Mouse (Mus musculus): Measurements from ENCODE around the gene Slc17a7.

- TF ChIP-seq CTCF (IDR thresholded peaks at IDR 0.05; ENCODE audit: borderline replicate concordance, extremely low read depth, insufficient read depth, insufficient read length): no peak
- TF ChIP-seq POLR2A (IDR thresholded peaks at IDR 0.05; ENCODE audit: borderline replicate concordance, extremely low read depth, insufficient read depth, insufficient read length, poor library complexity, severe bottlenecking): no peak
These were observed 16.5 kb upstream of the Slc17a7 start for GRCm38 (mm10) chr7:45147267-45147666.
